Mouse (Mus musculus): ENCODE data around the gene Vps26c.
"Not testable (repeated sequence)": the region's sequence is repeated elsewhere in the genome, so short reads cannot be mapped to it uniquely, and the experiment has no call there.

Gene Vps26c

GRCm38 (mm10) chr16:94489326-94489725 is 37.3 kb downstream of the Vps26c start:
- DNase-seq (ENCODE audit: low spot score in 2 of 2) = no peak

- no peak for DNase-seq (ENCODE audit: low spot score in 2 of 2)
Measured at GRCm38 (mm10) chr16:94487341-94487740, 39.3 kb downstream of the Vps26c start.

- DNase-seq (ENCODE audit: low spot score in 2 of 2) = no peak
Measured at GRCm38 (mm10) chr16:94484752-94485535, 41.7 kb downstream of the Vps26c start.

GRCm38 (mm10) chr16:94473086-94473822 is 53.4 kb downstream of the Vps26c start:
- peak; percentile 16 to 38 for DNase-seq (ENCODE audit: low spot score in 2 of 2)

- peak; percentile 66 to 80 for DNase-seq (ENCODE audit: low spot score in 2 of 2)
Measured at GRCm38 (mm10) chr16:94472515-94472951, 54.1 kb downstream of the Vps26c start.

- DNase-seq (ENCODE audit: low spot score in 2 of 2) = no peak
Measured at GRCm38 (mm10) chr16:94468391-94468790, 58.2 kb downstream of the Vps26c start.

- DNase-seq (ENCODE audit: low spot score in 2 of 2) = peak; percentile 66 to 73
Measured at GRCm38 (mm10) chr16:94467337-94468055, 59.1 kb downstream of the Vps26c start.

- DNase-seq (ENCODE audit: low spot score in 2 of 2) = not testable (repeated sequence)
Measured at GRCm38 (mm10) chr16:94466317-94466716, 60.3 kb downstream of the Vps26c start.

GRCm38 (mm10) chr16:94465900-94466299 is 60.7 kb downstream of the Vps26c start:
- DNase-seq (ENCODE audit: low spot score in 2 of 2) = no peak

GRCm38 (mm10) chr16:94464067-94464466 is 62.6 kb downstream of the Vps26c start:
- no peak for DNase-seq (ENCODE audit: low spot score in 2 of 2)

- no peak for DNase-seq (ENCODE audit: low spot score in 2 of 2)
Measured at GRCm38 (mm10) chr16:94454146-94454545, 72.5 kb downstream of the Vps26c start.

GRCm38 (mm10) chr16:94452768-94453167 is 73.9 kb downstream of the Vps26c start:
- DNase-seq (ENCODE audit: low spot score in 2 of 2) = no peak

GRCm38 (mm10) chr16:94451545-94452488 is 74.8 kb downstream of the Vps26c start:
- no peak for DNase-seq (ENCODE audit: low spot score in 2 of 2)

GRCm38 (mm10) chr16:94449632-94450031 is 77.0 kb downstream of the Vps26c start:
- no peak for DNase-seq (ENCODE audit: low spot score in 2 of 2)

GRCm38 (mm10) chr16:94449151-94449550 is 77.5 kb downstream of the Vps26c start:
- no peak for DNase-seq (ENCODE audit: low spot score in 2 of 2)
